Mouse (Mus musculus) ES-Bruce4 (cell line): ENCODE data around the gene Ctxn1.

Source experiments
- CTCF ChIP-seq: IDR thresholded peaks from one replicate; pipeline ENCODE4 v1.8.1; 2011; ENCODE audit warnings: low read depth, low read length
- EP300 ChIP-seq: IDR thresholded peaks from 2 replicates; pipeline ENCODE4 v1.6.1; 2011; ENCODE audit warnings: low read depth, low read length; ENCODE audit not compliant: insufficient read depth
- POLR2A ChIP-seq: IDR thresholded peaks from one replicate; pipeline ENCODE4 v1.8.1; 2011; ENCODE audit warnings: low read length; ENCODE audit not compliant: insufficient read depth

DNA sequence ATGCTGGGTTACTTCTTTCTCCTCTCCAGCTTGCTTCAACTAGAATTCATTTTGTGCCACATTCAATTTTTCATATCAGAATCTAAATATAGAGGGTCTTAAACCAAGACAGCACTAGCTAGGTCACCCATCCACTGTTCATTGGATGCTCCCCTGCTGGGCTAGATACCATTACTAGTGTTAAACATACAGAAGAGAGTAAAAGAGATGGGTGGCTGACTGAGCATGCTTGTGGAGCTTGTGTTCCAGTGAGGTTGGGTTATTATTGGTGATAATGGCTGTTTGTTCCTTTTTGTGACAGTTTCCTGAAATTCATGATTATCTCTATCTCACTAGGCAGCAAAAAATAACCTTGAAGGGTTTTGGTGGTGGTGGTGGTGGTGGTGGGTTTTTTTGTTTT is 37.0 kb downstream of the Ctxn1 start:
- TF ChIP-seq CTCF: no peak
- no peak for TF ChIP-seq EP300
- TF ChIP-seq POLR2A: no peak
